Mouse (Mus musculus): Measurements from ENCODE around the gene Trim17. TPM values are rescaled to one million over a fixed set of nuclear protein-coding genes. Genes with fewer than 3 reads are reported as not detected.

The Trim17 gene
- polyA plus RNA-seq, 1 experiment from 2014 or later = 0.16 TPM

- WGBS = 0% methylated on average over 21 of the region's 21 CpGs
- H3K4me2 ChIP-seq (replicated peaks) = peak overlapping the region; percentile 96
- ATAC-seq = peak; percentile 29
Measured at GRCm38 (mm10) chr11:58977607-58978026, 23.1 kb downstream of the Trim17 start.

GRCm38 (mm10) chr11:58978027-58978705 lies 23.7 kb downstream of the Trim17 start, which contains the start of gene Trim11:
Gene Trim11 (plus strand): TSS chr11:58978093.
- WGBS = under 1% methylated on average over 64 of the region's 64 CpGs
- peak within 1 kb of the TSS; percentile 84 for H3K9ac ChIP-seq
- H3K27ac ChIP-seq = peak within 1 kb of the TSS; percentile 54
- peaks cover 12% of the 10 kb centered on the region for H3K36me3 ChIP-seq
- H3K4me1 ChIP-seq (replicated peaks) = peaks cover 30% of the 10 kb centered on the region
- ATAC-seq = peak; percentile 80
- peak within 1 kb of the TSS; percentile 96 for H3K4me2 ChIP-seq (replicated peaks)
- peak within 1 kb of the TSS; percentile 93 for H3K4me3 ChIP-seq (replicated peaks)
- no peaks in the 10 kb centered on the region for H3K9me3 ChIP-seq
- H3K27me3 ChIP-seq (replicated peaks) = no peaks in the 10 kb centered on the region

More at GRCm38 (mm10) chr11:58977607-58978026, 23.1 kb downstream of the Trim17 start:
- Histone ChIP-seq H3K27me3 (replicated peaks) (no peaks in the 10 kb centered on the region), H3K27ac (peak overlapping the region; percentile 54), H3K4me1 (replicated peaks) (peaks cover 30% of the 10 kb centered on the region), H3K9me3 (no peaks in the 10 kb centered on the region), H3K9ac (peak overlapping the region; percentile 84), H3K36me3 (peaks cover 8% of the 10 kb centered on the region), H3K4me3 (replicated peaks) (peak overlapping the region; percentile 93)

- 3% methylated on average over 5 of the region's 5 CpGs for WGBS
- Histone ChIP-seq H3K9me3 (no peaks in the 10 kb centered on the region), H3K4me3 (replicated peaks) (peak overlapping the region; percentile 93), H3K36me3 (peaks cover 12% of the 10 kb centered on the region), H3K27me3 (replicated peaks) (no peaks in the 10 kb centered on the region), H3K4me2 (replicated peaks) (peak overlapping the region; percentile 96), H3K9ac (peak overlapping the region; percentile 84), H3K4me1 (replicated peaks) (peaks cover 30% of the 10 kb centered on the region), H3K27ac (0 out of 2 replicates have a peak overlapping the region, but pooled peaks have one; percentile 54)
- no peak for ATAC-seq
Measured at GRCm38 (mm10) chr11:58978706-58979030, 24.2 kb downstream of the Trim17 start.

DNA sequence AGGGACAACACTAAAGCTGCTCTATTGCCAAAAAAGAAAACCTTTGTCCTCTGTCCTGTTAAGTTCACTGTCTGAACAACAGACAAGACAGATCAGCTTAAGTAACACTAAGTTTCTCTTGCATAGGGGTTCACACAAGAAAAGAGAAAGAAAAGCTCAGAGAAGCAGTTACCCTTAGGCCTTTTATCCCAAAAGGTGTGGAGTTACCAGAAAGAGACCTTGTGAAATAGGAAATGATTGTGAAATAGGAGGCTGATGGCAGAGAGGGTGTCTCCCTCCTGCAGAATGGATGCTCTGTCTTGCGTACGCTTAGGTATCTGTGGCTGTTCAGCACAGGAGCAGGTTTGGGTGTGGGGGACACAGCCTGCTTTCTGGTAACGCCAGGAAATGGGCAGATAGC lies 24.7 kb downstream of the Trim17 start:
- H3K36me3 ChIP-seq = peaks cover 12% of the 10 kb centered on the region
- peak overlapping the region; percentile 96 for H3K4me2 ChIP-seq (replicated peaks)
- peak overlapping the region; percentile 84 for H3K9ac ChIP-seq
- H3K4me3 ChIP-seq (replicated peaks) = peak overlapping the region; percentile 93
- H3K27ac ChIP-seq = no peak overlapping the region
- no peaks in the 10 kb centered on the region for H3K9me3 ChIP-seq
- peaks cover 30% of the 10 kb centered on the region for H3K4me1 ChIP-seq (replicated peaks)
- ATAC-seq = no peak
- H3K27me3 ChIP-seq (replicated peaks) = no peaks in the 10 kb centered on the region
- 58% methylated on average over 3 of the region's 3 CpGs for WGBS

- Histone ChIP-seq H3K9me3 (no peaks in the 10 kb centered on the region), H3K9ac (peak overlapping the region; percentile 84), H3K36me3 (peaks cover 16% of the 10 kb centered on the region), H3K27me3 (replicated peaks) (no peaks in the 10 kb centered on the region), H3K4me2 (replicated peaks) (peak overlapping the region; percentile 96), H3K4me3 (replicated peaks) (peak overlapping the region; percentile 93), H3K4me1 (replicated peaks) (peaks cover 30% of the 10 kb centered on the region), H3K27ac (no peak overlapping the region)
- ATAC-seq = no peak
- WGBS = 68% methylated on average over 7 of the region's 7 CpGs
Measured at GRCm38 (mm10) chr11:58979661-58980060, 25.2 kb downstream of the Trim17 start.

- Histone ChIP-seq H3K27ac (no peak overlapping the region), H3K4me1 (replicated peaks) (peaks cover 30% of the 10 kb centered on the region), H3K27me3 (replicated peaks) (no peaks in the 10 kb centered on the region), H3K9me3 (no peaks in the 10 kb centered on the region), H3K36me3 (peaks cover 16% of the 10 kb centered on the region), H3K4me3 (replicated peaks) (no peak overlapping the region), H3K4me2 (replicated peaks) (peak overlapping the region; percentile 96), H3K9ac (peak overlapping the region; percentile 28; the same call in 1 of the 2 replicates)
- no peak for ATAC-seq
- WGBS = 65% methylated on average over 5 of the region's 5 CpGs
Measured at GRCm38 (mm10) chr11:58980381-58980990, 26.0 kb downstream of the Trim17 start.

DNA sequence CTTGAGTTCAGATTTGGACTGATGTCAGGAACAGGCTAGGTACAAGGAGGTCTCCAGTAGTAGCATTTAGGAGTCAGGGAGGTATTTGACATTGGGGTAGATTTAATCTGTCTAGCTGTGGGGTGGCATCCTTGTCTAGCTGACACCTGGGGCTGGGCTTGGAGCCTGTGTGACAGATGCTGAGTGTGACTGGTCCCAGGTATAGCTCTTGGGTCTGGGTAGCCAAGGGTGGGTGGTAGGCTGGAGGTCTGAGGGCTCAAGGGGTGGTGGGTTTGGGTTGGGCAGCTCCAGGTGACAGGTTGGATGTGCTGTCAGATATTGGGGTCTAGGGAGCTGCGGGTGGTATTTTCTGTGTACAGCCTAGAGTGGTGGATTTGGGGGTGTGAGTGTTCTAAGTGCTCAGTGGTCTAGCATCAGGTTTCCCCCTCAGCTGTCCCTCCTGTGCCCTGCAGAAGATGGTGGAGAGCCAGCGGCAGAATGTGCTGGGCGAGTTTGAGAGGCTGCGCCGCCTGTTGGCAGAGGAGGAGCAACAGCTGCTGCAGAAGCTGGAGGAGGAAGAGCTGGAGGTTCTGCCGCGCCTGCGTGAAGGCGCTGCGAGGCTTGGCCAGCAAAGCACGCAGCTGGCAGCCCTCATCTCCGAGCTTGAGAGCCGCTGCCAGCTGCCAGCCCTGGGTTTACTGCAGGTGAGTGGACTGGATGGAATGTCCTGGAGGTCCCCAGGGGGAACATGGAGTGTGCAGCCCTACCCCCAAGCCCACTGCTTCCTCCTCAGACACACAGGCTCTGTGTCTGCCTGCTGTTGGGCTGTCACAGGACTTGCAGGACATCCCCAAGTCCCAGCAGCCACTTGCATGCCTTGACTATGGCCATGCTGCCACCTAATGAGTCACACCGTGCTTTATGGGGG lies 27.3 kb downstream of the Trim17 start:
- Histone ChIP-seq H3K4me1 (replicated peaks) (peaks cover 30% of the 10 kb centered on the region), H3K36me3 (peaks cover 23% of the 10 kb centered on the region), H3K9me3 (no peaks in the 10 kb centered on the region), H3K27me3 (replicated peaks) (no peaks in the 10 kb centered on the region), H3K27ac (no peak overlapping the region), H3K4me3 (replicated peaks) (no peak overlapping the region), H3K9ac (no peak overlapping the region; the same call in 1 of the 2 replicates), H3K4me2 (replicated peaks) (no peak overlapping the region)
- ATAC-seq = no peak
- WGBS = 47% methylated on average over 14 of the region's 14 CpGs

GRCm38 (mm10) chr11:58982471-58983097 lies 28.1 kb downstream of the Trim17 start:
- peaks cover 28% of the 10 kb centered on the region for H3K36me3 ChIP-seq
- no peaks in the 10 kb centered on the region for H3K27me3 ChIP-seq (replicated peaks)
- ATAC-seq = no peak
- no peaks in the 10 kb centered on the region for H3K9me3 ChIP-seq
- H3K4me2 ChIP-seq (replicated peaks) = no peak overlapping the region
- WGBS = 88% methylated on average over 18 of the region's 18 CpGs
- no peak overlapping the region for H3K27ac ChIP-seq
- H3K4me1 ChIP-seq (replicated peaks) = peaks cover 27% of the 10 kb centered on the region
- H3K9ac ChIP-seq = no peak overlapping the region
- no peak overlapping the region for H3K4me3 ChIP-seq (replicated peaks)

DNA sequence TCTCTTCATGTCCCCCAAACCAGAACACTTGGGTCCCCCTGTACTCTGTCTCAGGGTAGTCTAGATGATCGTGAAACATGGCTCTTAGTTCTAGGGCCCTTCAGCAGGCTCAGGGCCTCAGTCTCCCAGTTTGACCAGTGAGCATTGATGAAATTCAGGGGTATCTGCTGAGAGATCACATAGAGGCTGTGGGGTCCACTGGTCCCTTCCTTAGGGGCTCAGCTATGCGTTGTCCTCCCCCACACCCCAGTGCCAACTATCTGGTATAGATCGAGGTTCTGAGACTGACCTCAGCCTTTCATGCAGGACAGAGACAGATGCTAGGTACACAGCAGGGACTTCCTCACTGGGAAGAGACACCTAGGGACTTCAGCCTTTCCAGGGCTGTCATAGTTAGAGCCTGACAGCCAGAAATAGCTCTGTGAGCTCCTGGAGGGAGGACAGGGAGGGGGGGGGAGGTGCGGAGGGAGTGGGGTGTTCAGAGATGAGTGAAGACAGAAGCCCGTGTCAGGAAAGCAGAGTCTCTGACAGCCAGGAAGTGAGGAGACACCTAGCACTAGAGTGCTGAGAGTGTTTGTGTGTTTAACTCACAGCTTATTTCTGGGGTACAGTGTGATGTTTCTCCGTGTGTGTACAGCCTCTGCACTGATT lies 29.3 kb downstream of the Trim17 start:
- no peak overlapping the region for H3K9ac ChIP-seq
- H3K4me2 ChIP-seq (replicated peaks) = no peak overlapping the region
- H3K4me3 ChIP-seq (replicated peaks) = no peak overlapping the region
- no peak overlapping the region for H3K27ac ChIP-seq
- no peaks in the 10 kb centered on the region for H3K9me3 ChIP-seq
- peaks cover 34% of the 10 kb centered on the region for H3K36me3 ChIP-seq
- no peak for ATAC-seq
- H3K27me3 ChIP-seq (replicated peaks) = no peaks in the 10 kb centered on the region
- peaks cover 27% of the 10 kb centered on the region for H3K4me1 ChIP-seq (replicated peaks)
- 85% methylated on average over 6 of the region's 6 CpGs for WGBS

DNA sequence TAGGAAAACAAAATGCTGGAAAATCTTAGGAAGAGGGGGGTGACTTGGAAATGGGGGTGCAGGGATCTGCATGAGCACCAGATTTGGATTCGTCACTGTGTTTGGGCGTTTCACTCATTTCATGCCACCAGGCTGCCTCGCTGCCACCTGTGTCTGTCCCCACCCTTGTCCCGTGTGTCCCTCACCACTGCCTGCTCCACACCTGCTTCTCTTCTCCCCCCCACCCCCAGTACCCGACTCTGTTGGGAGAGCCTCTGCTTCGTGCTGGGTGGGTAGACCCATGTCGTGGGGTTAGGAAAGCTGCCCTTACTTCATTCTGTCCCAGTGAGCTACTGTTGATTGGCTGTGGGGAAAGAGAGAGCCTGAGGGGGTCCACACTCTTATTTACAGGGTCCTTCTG lies 30.2 kb downstream of the Trim17 start:
- H3K9ac ChIP-seq = no peak overlapping the region
- peaks cover 39% of the 10 kb centered on the region for H3K36me3 ChIP-seq
- no peak overlapping the region for H3K4me2 ChIP-seq (replicated peaks)
- no peak for ATAC-seq
- H3K9me3 ChIP-seq = no peaks in the 10 kb centered on the region
- 91% methylated on average over 7 of the region's 7 CpGs for WGBS
- H3K27ac ChIP-seq = no peak overlapping the region
- no peak overlapping the region for H3K4me3 ChIP-seq (replicated peaks)
- peaks cover 18% of the 10 kb centered on the region for H3K4me1 ChIP-seq (replicated peaks)
- H3K27me3 ChIP-seq (replicated peaks) = no peaks in the 10 kb centered on the region

GRCm38 (mm10) chr11:58985299-58985917 lies 30.9 kb downstream of the Trim17 start:
- WGBS = 83% methylated on average over 3 of the region's 3 CpGs
- Histone ChIP-seq H3K9me3 (no peaks in the 10 kb centered on the region), H3K4me1 (replicated peaks) (peaks cover 12% of the 10 kb centered on the region), H3K9ac (no peak overlapping the region), H3K27ac (no peak overlapping the region), H3K27me3 (replicated peaks) (no peaks in the 10 kb centered on the region), H3K36me3 (peaks cover 39% of the 10 kb centered on the region), H3K4me2 (replicated peaks) (no peak overlapping the region), H3K4me3 (replicated peaks) (no peak overlapping the region)
- ATAC-seq = 0 out of 2 replicates have a peak, but pooled peaks have one; percentile 10
